Mouse (Mus musculus) heart, embryonic 15.5 days (tissue): Measurements from ENCODE around the gene Trmt61a. TPM values are rescaled to one million over a fixed set of nuclear protein-coding genes. Genes with fewer than 3 reads are reported as not detected.

Source experiments
- polyA plus RNA-seq: library from polyadenylated mRNA; unstranded; fragments of >200 nt; fragmentation: Nextera tagmentation; extraction: Ambion mirVana; gene quantifications from 2 replicates; pipeline ENCODE4 v1.2.1, GENCODE M21; 2015

Trmt61a gene
- polyA plus RNA-seq, 1 experiment from 2014 or later = 6.1 TPM

Other genes with a start within 250 kb of the Trmt61a start
- 4.8 and 8.1 TPM in 2 replicates for gene Tnfaip2, start 235.6 kb upstream of the Trmt61a start, polyA plus RNA-seq
- 2.0 and 5.2 TPM in 2 replicates for gene Gm266, start 192.3 kb upstream of the Trmt61a start, polyA plus RNA-seq
- gene Eif5, start 140.1 kb upstream of the Trmt61a start, polyA plus RNA-seq = 372 and 404 TPM in 2 replicates
- gene Mark3, start 103.6 kb upstream of the Trmt61a start, polyA plus RNA-seq = 25.8 and 30.4 TPM in 2 replicates
- 315 and 319 TPM in 2 replicates for gene Ckb, start 5.8 kb upstream of the Trmt61a start, polyA plus RNA-seq
- 36.2 and 39.9 TPM in 2 replicates for gene Bag5, start 35.2 kb downstream of the Trmt61a start, polyA plus RNA-seq
- 41.3 and 41.5 TPM in 2 replicates for gene Apopt1, start 35.2 kb downstream of the Trmt61a start, polyA plus RNA-seq
- 105 and 126 TPM in 2 replicates for gene Klc1, start 80.7 kb downstream of the Trmt61a start, polyA plus RNA-seq
- gene Xrcc3, start 135.8 kb downstream of the Trmt61a start, polyA plus RNA-seq = 3.8 and 7.8 TPM in 2 replicates
- gene Zfyve21, start 136.1 kb downstream of the Trmt61a start, polyA plus RNA-seq = 86.6 and 99.9 TPM in 2 replicates
- 11.1 and 15.3 TPM in 2 replicates for gene Ppp1r13b, start 230.0 kb downstream of the Trmt61a start, polyA plus RNA-seq